Mouse (Mus musculus) cerebral cortex, adult 2 months (tissue): ENCODE measurements around the gene Ncs1.

Source experiments
- WGBS: fragments of 180-500 bp; shearing (Covaris S2); methylation state at CpG from one replicate; pipeline ENCODE4 v1.1.7; 2018; 5-methylcytosine and 5-hydroxymethylcytosine counted together

Gene Ncs1

DNA sequence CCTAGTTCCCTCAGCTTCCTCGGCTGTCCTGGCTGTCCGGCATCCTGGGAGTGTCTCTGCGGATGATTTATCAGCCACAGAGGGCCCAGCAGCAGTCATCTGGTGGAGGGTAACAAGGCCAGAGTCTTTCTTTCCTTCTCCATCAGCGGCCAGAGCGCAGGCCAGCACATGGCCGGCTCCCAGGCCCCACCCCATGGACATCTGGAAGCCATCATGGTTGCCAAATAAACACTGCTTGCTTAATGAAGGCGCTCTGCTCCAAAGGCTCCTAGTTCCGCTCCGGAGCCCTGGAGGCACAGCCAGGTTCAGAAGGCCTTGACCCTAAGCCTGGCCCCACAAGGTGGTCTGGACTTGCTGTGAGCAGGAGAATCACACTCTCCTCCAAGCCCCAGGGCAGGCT is 94.2 kb downstream of the Ncs1 start:
- 75% methylated on average over 9 of the region's 9 CpGs for WGBS

DNA sequence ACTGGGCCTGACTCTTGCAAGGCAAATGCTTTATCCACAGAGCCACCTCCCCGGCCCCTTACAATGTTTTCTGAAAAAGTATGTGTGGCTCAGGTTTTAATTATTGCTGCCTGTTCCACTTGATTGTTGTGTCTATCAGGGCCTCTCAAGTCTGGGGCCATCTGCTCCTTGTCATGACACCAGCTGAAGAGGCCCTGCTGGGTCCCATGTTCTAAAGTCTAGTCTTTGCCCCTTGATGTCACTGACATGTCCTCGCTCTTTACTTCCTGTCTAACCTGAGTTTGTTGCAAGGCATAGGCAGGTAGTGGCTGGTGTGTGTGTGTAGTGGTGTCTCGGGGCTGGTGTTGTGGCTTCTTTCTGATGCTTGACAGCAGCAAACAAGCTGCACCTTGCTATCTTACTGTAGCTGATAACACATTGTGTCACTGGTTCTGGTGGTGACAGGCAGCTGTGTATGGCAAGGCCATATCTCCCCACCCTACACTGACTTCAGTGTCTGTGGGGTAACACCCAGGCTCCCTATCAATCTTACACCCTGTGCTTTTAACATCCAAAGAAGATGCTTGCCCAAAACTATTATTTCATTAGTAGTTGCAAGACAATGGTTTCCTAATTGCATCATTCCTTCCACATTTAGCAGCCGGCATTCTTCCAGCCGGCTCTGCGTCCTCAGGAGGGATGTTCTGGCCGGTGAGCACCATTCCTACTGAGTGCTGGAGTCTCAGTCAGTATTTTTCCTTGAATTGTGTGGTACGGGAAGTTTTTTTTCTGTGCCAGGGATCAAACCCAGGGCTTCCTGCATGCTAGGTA is 96.3 kb downstream of the Ncs1 start:
- WGBS, result 77% methylated on average over 8 of the region's 8 CpGs
